Mouse (Mus musculus): Measurements from ENCODE around the gene Adcy4. TPM values are rescaled to one million over a fixed set of nuclear protein-coding genes. Genes with fewer than 3 reads are reported as not detected.

The Adcy4 gene
- 6.1 and 7.2 TPM in 2 replicates for polyA plus RNA-seq (2014; fragmentation: Nextera tagmentation; extraction: Ambion mirVana)

- peak within 1 kb of the TSS; percentile 14; the same call in 1 of the 2 replicates for H3K9ac ChIP-seq (ENCODE audit: low read length)
- no peak for DNase-seq (ENCODE audit: low spot score)
- peak within 1 kb of the TSS; percentile 17; the same call in 1 of the 2 replicates for H3K4me3 ChIP-seq (ENCODE audit: low read depth, low read length)
- H3K4me2 ChIP-seq (ENCODE audit: low read depth, low read length, severe bottlenecking) = peak within 1 kb of the TSS; percentile 36
- 5% methylated on average over 13 of the region's 13 CpGs for WGBS
- H3K4me1 ChIP-seq (replicated peaks; ENCODE audit: control insufficient read depth, insufficient read depth, low read length) = peaks cover 5% of the 10 kb centered on the region; the same call in 1 of the 2 replicates
- peaks cover 58% of the 10 kb centered on the region for H3K27me3 ChIP-seq (ENCODE audit: control insufficient read depth, insufficient read depth, low read length)
- H3K9me3 ChIP-seq (ENCODE audit: control insufficient read depth, low read length) = no peaks in the 10 kb centered on the region
- H3K27ac ChIP-seq (ENCODE audit: low read depth, low read length) = no peak within 1 kb of the TSS
- ATAC-seq (replicated peaks; ENCODE audit: low FRiP score) = no peak
- H3K36me3 ChIP-seq (ENCODE audit: control insufficient read depth, insufficient read depth, low read length) = no peaks in the 10 kb centered on the region
Observed at GRCm38 (mm10) chr14:55783958-55784235, at the start of gene Adcy4. Gene Adcy4, minus strand, starts transcription at chr14:55784095.

GRCm38 (mm10) chr14:55833126-55833525 lies 49.2 kb upstream of the Adcy4 start:
- H3K9me3 ChIP-seq (ENCODE audit: control insufficient read depth, low read length) = no peaks in the 10 kb centered on the region
- no peaks in the 10 kb centered on the region for H3K4me1 ChIP-seq (replicated peaks; ENCODE audit: control insufficient read depth, insufficient read depth, low read length)
- 78% methylated on average over 4 of the region's 4 CpGs for WGBS
- ATAC-seq (replicated peaks; ENCODE audit: low FRiP score) = no peak
- H3K4me3 ChIP-seq (ENCODE audit: low read depth, low read length) = no peak overlapping the region
- no peak overlapping the region for H3K9ac ChIP-seq (ENCODE audit: low read length)
- DNase-seq (ENCODE audit: low spot score) = no peak
- H3K4me2 ChIP-seq (ENCODE audit: low read depth, low read length, severe bottlenecking) = no peak overlapping the region
- no peaks in the 10 kb centered on the region for H3K27me3 ChIP-seq (ENCODE audit: control insufficient read depth, insufficient read depth, low read length)
- no peaks in the 10 kb centered on the region for H3K36me3 ChIP-seq (ENCODE audit: control insufficient read depth, insufficient read depth, low read length)
- no peak overlapping the region for H3K27ac ChIP-seq (ENCODE audit: low read depth, low read length)

- Histone ChIP-seq H3K4me1 (replicated peaks; ENCODE audit: control insufficient read depth, insufficient read depth, low read length) (peaks cover 10% of the 10 kb centered on the region; the same call in 1 of the 2 replicates), H3K36me3 (ENCODE audit: control insufficient read depth, insufficient read depth, low read length) (no peaks in the 10 kb centered on the region), H3K4me3 (ENCODE audit: low read depth, low read length) (no peak overlapping the region), H3K9ac (ENCODE audit: low read length) (no peak overlapping the region), H3K27me3 (ENCODE audit: control insufficient read depth, insufficient read depth, low read length) (0 out of 2 replicates have a peak, but pooled peaks cover 6% of the 10 kb centered on the region), H3K27ac (ENCODE audit: low read depth, low read length) (no peak overlapping the region), H3K4me2 (ENCODE audit: low read depth, low read length, severe bottlenecking) (no peak overlapping the region), H3K9me3 (ENCODE audit: control insufficient read depth, low read length) (no peaks in the 10 kb centered on the region)
- DNase-seq (ENCODE audit: low spot score) (no peak), ATAC-seq (replicated peaks; ENCODE audit: low FRiP score) (no peak)
- 89% methylated on average over 4 of the region's 4 CpGs for WGBS
Observed at GRCm38 (mm10) chr14:55830331-55830730, 46.4 kb upstream of the Adcy4 start.

- peaks cover 12% of the 10 kb centered on the region; the same call in 1 of the 2 replicates for H3K4me1 ChIP-seq (replicated peaks; ENCODE audit: control insufficient read depth, insufficient read depth, low read length)
- H3K36me3 ChIP-seq (ENCODE audit: control insufficient read depth, insufficient read depth, low read length) = no peaks in the 10 kb centered on the region
- no peak overlapping the region for H3K4me2 ChIP-seq (ENCODE audit: low read depth, low read length, severe bottlenecking)
- no peak overlapping the region for H3K9ac ChIP-seq (ENCODE audit: low read length)
- 0 out of 2 replicates have a peak, but pooled peaks cover 6% of the 10 kb centered on the region for H3K27me3 ChIP-seq (ENCODE audit: control insufficient read depth, insufficient read depth, low read length)
- ATAC-seq (replicated peaks; ENCODE audit: low FRiP score) (no peak), DNase-seq (ENCODE audit: low spot score) (no peak)
- 89% methylated on average over 16 of the region's 16 CpGs for WGBS
- H3K27ac ChIP-seq (ENCODE audit: low read depth, low read length) = no peak overlapping the region
- H3K4me3 ChIP-seq (ENCODE audit: low read depth, low read length) = no peak overlapping the region
- H3K9me3 ChIP-seq (ENCODE audit: control insufficient read depth, low read length) = no peaks in the 10 kb centered on the region
Observed at GRCm38 (mm10) chr14:55829854-55830253, 46.0 kb upstream of the Adcy4 start.

GRCm38 (mm10) chr14:55828716-55829263 lies 44.9 kb upstream of the Adcy4 start:
- Histone ChIP-seq H3K27me3 (ENCODE audit: control insufficient read depth, insufficient read depth, low read length) (0 out of 2 replicates have a peak, but pooled peaks cover 6% of the 10 kb centered on the region), H3K4me1 (replicated peaks; ENCODE audit: control insufficient read depth, insufficient read depth, low read length) (peaks cover 12% of the 10 kb centered on the region; the same call in 1 of the 2 replicates), H3K27ac (ENCODE audit: low read depth, low read length) (no peak overlapping the region), H3K9me3 (ENCODE audit: control insufficient read depth, low read length) (no peaks in the 10 kb centered on the region), H3K4me2 (ENCODE audit: low read depth, low read length, severe bottlenecking) (no peak overlapping the region), H3K36me3 (ENCODE audit: control insufficient read depth, insufficient read depth, low read length) (no peaks in the 10 kb centered on the region), H3K9ac (ENCODE audit: low read length) (no peak overlapping the region), H3K4me3 (ENCODE audit: low read depth, low read length) (no peak overlapping the region)
- WGBS = 56% methylated on average over 3 of the region's 3 CpGs
- DNase-seq (ENCODE audit: low spot score) (no peak), ATAC-seq (replicated peaks; ENCODE audit: low FRiP score) (no peak)

GRCm38 (mm10) chr14:55826551-55827340 lies 42.9 kb upstream of the Adcy4 start:
- no peaks in the 10 kb centered on the region for H3K36me3 ChIP-seq (ENCODE audit: control insufficient read depth, insufficient read depth, low read length)
- ATAC-seq (replicated peaks; ENCODE audit: low FRiP score) (no peak), DNase-seq (ENCODE audit: low spot score) (peak; percentile 70)
- no peaks in the 10 kb centered on the region for H3K9me3 ChIP-seq (ENCODE audit: control insufficient read depth, low read length)
- peaks cover 15% of the 10 kb centered on the region; the same call in 1 of the 2 replicates for H3K4me1 ChIP-seq (replicated peaks; ENCODE audit: control insufficient read depth, insufficient read depth, low read length)
- WGBS = 7% methylated on average over 41 of the region's 41 CpGs
- H3K4me3 ChIP-seq (ENCODE audit: low read depth, low read length) = peak overlapping the region; percentile 42
- H3K27me3 ChIP-seq (ENCODE audit: control insufficient read depth, insufficient read depth, low read length) = 0 out of 2 replicates have a peak, but pooled peaks cover 6% of the 10 kb centered on the region
- H3K9ac ChIP-seq (ENCODE audit: low read length) = peak overlapping the region; percentile 44
- peak overlapping the region; percentile 61 for H3K4me2 ChIP-seq (ENCODE audit: low read depth, low read length, severe bottlenecking)
- no peak overlapping the region for H3K27ac ChIP-seq (ENCODE audit: low read depth, low read length)

GRCm38 (mm10) chr14:55826142-55826541 lies 42.2 kb upstream of the Adcy4 start:
- WGBS = 2% methylated on average over 15 of the region's 15 CpGs
- H3K4me2 ChIP-seq (ENCODE audit: low read depth, low read length, severe bottlenecking) = peak overlapping the region; percentile 61
- H3K9ac ChIP-seq (ENCODE audit: low read length) = peak overlapping the region; percentile 78
- no peak overlapping the region for H3K27ac ChIP-seq (ENCODE audit: low read depth, low read length)
- DNase-seq (ENCODE audit: low spot score) = peak; percentile 66
- 0 out of 2 replicates have a peak, but pooled peaks cover 6% of the 10 kb centered on the region for H3K27me3 ChIP-seq (ENCODE audit: control insufficient read depth, insufficient read depth, low read length)
- no peak for ATAC-seq (replicated peaks; ENCODE audit: low FRiP score)
- peak overlapping the region; percentile 42 for H3K4me3 ChIP-seq (ENCODE audit: low read depth, low read length)
- H3K36me3 ChIP-seq (ENCODE audit: control insufficient read depth, insufficient read depth, low read length) = no peaks in the 10 kb centered on the region
- H3K4me1 ChIP-seq (replicated peaks; ENCODE audit: control insufficient read depth, insufficient read depth, low read length) = peaks cover 15% of the 10 kb centered on the region; the same call in 1 of the 2 replicates
- H3K9me3 ChIP-seq (ENCODE audit: control insufficient read depth, low read length) = no peaks in the 10 kb centered on the region

- peak overlapping the region; percentile 84 for H3K27ac ChIP-seq (ENCODE audit: low read depth, low read length)
- 0 out of 2 replicates have a peak, but pooled peaks have one; percentile 1 for ATAC-seq (replicated peaks; ENCODE audit: low FRiP score)
- peak overlapping the region; percentile 61 for H3K4me2 ChIP-seq (ENCODE audit: low read depth, low read length, severe bottlenecking)
- 0 out of 2 replicates have a peak, but pooled peaks cover 6% of the 10 kb centered on the region for H3K27me3 ChIP-seq (ENCODE audit: control insufficient read depth, insufficient read depth, low read length)
- H3K4me3 ChIP-seq (ENCODE audit: low read depth, low read length) = peak overlapping the region; percentile 42
- peak overlapping the region; percentile 78 for H3K9ac ChIP-seq (ENCODE audit: low read length)
- H3K36me3 ChIP-seq (ENCODE audit: control insufficient read depth, insufficient read depth, low read length) = no peaks in the 10 kb centered on the region
- H3K4me1 ChIP-seq (replicated peaks; ENCODE audit: control insufficient read depth, insufficient read depth, low read length) = peaks cover 15% of the 10 kb centered on the region; the same call in 1 of the 2 replicates
- H3K9me3 ChIP-seq (ENCODE audit: control insufficient read depth, low read length) = no peaks in the 10 kb centered on the region
- 0% methylated on average over 17 of the region's 37 CpGs for WGBS
- DNase-seq (ENCODE audit: low spot score) = peak; percentile 84
Observed at GRCm38 (mm10) chr14:55825216-55826051, 41.5 kb upstream of the Adcy4 start.

Measured in forebrain, embryonic 11.5 days (tissue).